Mouse (Mus musculus) testis, adult 2 months (tissue): Measurements from ENCODE around the gene Atp2a1.

ENCODE experiments used
- CTCF ChIP-seq: fragments of 200-500 bp; IDR thresholded peaks from 2 replicates; pipeline ENCODE4 v1.5.1; 2012; ENCODE audit warnings: low read depth, mild to moderate bottlenecking, inconsistent platforms, low read length, moderate library complexity; ENCODE audit not compliant: control insufficient read depth, insufficient read depth, insufficient replicate concordance
- POLR2A ChIP-seq: fragments of 200-500 bp; IDR thresholded peaks from 2 replicates; pipeline ENCODE4 v1.6.1; 2012; ENCODE audit warnings: low read depth, mild to moderate bottlenecking, inconsistent platforms, low read length, moderate library complexity; ENCODE audit not compliant: control insufficient read depth

- no peak for TF ChIP-seq CTCF
- no peak for TF ChIP-seq POLR2A
These were observed 45.9 kb downstream of the Atp2a1 start for GRCm38 (mm10) chr7:126417045-126417444.
